Mouse (Mus musculus) cerebellum, postnatal 10 days (tissue): ENCODE measurements at regions not wholly inside any gene's neighbourhood (a gene's known extent, or its start where the extent isn't known, plus 50 kb on each side); places are given as distances from the start of the nearest gene placed in this dataset.

Experiments used
- DNase-seq, 2 experiments: peaks; one replicate each; pipeline ENCODE4 v3.0.0; 2021; ENCODE audit warnings: mixed read lengths in 2 of 2

DNA sequence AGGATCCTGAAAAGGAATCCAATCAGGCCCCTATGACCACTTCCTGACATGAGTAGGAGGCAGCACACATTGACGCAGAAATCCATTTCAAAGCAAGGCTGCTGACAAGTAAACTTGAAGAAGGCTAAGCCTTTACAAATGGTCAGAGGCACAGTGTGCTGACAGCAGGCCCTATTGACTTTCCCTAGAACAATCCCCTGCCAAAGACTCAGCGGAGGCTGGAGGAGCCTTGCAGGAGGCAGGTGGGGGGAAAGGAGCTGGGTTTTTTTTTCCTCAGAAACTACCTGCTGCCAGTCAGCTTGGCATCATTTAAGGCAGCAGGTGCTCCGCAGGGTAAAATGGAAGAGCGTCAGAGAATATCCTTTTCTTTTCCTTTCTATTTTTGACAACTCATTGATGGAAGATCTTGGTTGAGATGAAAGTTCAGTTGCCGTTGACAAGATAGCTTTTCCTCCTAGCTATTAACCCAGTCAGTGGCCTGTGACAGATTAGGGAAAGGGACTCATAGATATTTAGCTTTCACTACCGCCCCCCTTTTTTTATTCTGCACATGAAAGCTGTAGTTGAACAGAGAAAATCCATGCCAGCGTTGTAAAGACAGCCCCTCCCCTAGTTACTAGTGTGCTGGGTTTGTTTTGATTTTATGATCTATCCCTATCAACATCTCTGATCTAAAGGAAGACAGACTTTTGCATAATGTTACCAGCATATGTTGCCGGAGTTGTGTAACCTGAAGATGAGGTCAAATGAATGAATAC lies 210.6 kb downstream of the Csnka2ip start:
- peak; percentile 68 to 85 for DNase-seq

DNA sequence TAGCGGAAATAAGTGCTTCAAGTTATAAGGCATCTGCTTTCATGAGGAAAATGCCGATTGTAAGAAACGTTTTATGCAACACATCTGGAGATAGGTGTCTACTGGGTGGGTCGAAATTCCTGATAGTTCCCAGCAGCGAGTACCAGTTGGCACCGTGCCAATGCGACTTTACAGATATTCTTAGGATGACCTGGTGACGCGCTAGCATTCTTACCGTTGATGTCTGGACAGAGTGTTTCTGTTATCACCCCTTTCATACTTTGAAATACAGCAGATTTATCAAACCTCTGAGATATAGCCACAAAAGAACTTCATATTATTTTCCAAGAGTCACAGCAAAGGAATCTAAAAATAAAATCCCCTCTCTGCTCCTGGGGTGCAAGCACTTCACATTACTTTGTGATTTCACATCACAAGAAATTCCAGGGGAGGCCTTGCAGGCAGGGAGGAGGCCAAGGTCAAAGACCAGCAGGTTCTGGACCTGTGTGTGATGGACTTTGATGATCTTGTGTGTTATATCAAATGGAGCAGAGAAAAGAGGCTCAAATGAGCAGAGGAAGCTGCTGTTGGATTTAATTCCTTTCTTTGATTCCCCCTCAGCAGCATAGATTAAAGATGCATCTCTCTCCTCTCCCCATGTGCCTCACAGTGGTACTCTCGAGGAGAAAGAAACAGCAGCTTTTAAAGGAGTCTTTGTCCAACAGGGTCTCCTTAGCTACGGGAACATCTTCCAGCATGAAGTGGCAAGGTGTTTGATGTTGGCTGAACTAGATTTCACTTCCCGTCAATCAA lies 233.4 kb downstream of the Csnka2ip start:
- peak; percentile 13 to 25 for DNase-seq

DNA sequence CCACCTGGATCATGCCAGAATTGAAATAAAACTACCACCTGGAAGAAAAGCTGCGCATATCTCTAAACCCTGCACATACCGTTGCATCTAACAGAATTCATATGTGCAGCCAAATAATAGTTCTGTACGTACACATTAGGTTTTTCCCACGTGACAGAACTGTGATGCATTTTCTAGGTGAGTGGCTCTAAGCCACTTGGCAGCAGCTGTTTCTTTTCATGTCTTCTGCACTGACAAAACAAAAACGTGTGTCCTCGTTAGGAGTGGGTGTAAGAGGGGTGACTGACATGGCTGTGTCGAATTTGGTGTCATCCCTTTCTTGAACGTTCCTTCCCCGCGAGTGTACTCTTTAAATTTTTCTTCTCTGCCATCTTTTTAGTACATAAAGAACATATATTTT lies 254.3 kb downstream of the Csnka2ip start:
- no peak for DNase-seq

DNA sequence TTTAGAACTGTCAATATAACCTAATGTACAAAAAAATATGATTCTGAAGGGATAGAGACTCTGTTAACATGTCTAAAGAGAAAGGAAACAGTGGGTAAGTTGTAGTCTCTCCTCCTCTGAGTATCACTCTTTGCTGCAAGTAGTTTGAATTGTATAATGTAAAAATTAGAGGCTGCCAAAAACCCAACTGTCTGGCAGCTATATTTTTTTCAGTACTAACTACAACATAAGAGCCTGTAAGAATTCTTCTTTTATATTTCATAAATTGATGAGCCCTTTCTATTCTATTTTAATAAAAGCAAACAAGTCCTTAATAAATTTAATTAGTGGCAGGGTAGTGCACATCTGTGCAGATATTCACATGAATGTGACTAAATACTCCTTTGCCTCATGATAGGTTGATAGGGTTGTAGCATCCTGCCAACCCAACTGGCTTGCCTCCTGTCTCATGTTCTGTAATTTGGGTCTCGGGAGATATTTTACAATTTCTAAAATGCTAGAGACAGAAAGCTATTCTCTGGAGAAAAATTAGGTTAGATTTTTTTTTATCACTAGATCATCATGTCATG lies 269.2 kb downstream of the Csnka2ip start:
- DNase-seq: peak in 1 of 2 experiments; percentile 25

DNA sequence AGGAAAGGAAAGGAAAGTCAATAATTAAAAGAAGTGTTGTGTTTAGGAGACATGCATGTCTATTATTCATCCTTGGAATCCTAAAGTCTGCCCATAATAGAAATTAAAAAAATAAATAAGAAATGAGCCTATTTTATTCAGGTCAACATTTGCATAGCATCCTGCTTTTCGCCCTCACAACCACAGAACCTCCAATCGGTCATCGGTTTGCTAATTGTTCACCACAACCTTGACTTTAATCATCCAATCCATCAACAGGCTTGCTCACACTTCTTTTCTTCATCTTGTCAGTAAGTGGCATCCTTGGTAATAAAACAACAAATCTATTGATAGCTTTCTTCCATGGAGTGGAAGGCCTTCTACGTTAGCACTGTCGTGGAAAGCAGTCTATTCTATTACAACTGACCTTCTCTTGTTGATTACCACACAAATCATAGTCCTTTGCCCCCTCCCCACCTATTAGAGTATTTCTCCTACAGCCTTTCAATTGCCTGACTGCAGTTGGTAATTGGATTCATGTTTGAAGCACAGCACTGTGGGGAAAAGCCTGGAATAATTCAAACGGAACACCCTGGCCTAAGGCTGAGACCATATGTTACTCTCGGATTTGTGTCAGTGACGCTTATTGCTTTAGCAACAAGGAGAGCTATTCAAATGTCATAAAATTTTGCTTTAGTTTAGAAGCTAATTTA lies 269.9 kb downstream of the Csnka2ip start:
- peak; percentile 48 for DNase-seq

DNA sequence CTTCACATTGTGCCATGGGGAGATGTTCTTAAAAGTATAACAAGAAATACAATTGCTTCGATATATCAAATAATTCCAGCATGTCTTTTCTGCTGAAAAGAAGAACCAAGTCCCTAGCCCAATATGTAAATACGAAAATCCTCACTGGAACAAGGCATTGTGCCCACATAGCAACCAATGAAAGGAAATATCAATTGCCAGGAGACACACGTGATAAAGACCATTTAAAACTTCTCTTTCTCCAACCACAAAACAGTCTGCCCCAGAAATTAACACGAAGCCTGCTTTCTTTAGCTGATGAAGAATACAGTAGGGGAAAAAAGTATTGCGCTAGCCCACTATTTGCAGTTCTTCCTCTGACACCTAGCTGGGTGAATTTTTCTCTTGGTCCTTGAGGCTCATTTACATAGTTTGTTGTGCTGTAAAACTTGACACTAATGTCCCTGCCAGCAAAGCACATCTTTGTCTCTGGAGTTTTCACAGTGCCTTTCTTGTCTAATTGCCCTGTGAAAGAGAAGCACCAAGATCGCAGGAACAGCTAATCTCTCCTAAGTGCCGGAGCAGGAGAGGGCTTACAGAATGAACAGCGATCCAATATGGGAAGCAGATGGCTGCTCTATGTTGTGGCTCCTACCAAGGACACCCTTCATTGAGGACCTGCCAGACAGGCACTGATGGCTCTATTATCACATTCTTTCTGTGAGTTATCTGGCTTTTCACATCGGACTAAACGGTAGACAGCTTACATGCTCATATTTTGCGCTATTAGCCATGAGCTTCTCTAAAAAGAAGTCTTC lies 272.7 kb downstream of the Csnka2ip start:
- DNase-seq: peak; percentile 58 to 65

DNA sequence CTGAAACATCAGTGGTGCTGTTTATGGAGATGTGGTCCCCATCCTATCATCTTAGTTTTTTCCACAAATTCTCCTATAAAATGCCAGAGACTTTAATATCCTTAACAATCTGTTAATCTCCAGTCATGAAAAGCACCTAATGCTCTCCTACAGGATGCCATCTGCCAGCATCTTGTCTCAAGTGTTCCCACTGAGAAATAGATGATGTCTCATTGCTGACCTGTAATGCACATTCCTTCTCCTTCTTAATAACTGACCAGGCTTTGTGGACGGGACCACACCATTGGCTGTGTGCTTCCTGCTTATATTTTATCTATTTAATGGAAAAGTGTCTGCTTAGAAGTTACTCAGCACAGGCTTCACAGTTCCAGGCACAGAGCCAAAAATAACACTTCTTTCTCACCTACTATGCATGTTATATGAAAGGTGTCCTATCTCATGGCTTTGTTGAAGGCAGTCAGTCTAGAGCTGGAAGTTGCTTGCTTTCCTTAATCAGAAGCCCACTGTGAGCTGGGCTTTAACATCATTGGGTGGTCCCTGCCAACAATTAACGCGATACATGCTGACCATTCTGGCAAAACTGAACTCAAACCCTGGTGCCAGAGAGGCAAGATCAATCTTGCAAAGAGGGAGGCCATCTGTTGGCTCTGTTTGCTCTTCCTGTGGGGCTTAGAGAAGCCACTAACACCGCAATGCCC lies 283.3 kb downstream of the Csnka2ip start:
- peak; percentile 88 to 93 for DNase-seq

DNA sequence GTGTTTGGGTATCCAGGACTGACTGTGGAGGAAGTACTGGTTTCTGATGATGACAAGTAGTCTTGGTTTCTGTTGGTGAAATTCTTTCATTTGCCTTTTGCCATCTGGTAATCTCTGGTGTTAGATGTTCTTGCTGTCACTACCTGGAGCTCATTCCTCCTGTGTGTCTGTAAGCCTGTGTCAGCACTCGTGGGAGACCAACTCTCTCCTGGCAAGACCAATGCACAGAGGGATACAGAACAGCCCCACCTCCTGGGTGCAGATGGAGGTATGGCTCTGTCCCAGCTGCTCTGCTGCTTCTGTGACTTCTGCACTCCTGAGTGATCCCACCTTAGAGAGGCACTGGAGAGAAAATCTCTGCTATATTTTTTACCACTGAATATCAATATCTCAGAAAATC lies 285.4 kb downstream of the Csnka2ip start:
- DNase-seq: peak in 1 of 2 experiments; percentile 43

DNA sequence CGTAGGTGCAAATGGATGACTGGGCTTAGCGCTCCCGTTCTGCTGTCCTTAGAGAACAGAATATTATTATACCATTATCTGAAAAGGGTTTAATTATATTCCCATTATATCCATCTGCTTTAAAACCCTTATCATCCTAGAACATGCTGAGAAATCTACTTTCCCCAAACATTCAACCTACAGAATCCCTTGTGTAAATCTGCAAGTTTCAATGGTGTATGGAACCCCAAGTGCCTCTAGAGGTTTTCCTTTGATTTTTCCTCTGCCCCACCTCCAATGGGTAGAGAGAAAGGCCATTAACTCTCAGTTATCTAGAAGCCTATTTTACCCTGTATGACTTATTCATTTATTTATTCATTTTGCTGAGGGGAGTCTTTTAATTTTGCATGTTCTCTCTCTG lies 308.7 kb downstream of the Csnka2ip start:
- no peak for DNase-seq

DNA sequence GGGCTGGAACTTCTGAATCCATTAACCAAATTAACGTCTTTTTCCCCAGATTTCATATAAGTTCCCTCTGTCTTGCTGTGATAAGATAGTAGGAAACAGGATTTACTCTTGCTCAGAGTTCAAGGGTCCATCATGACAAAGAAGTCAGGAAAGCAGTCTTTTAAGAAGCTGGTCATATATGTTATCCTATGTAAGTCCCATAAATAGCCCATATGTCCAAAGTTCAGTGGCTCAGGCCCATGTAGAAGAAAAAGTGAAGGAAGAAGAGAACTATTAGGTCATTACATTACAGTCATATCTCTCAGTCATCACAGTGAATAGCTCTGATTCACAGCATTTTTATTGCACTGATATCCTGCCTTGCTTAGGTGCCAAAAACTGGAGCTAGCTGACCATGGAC lies 316.9 kb downstream of the Csnka2ip start:
- DNase-seq: no peak

DNA sequence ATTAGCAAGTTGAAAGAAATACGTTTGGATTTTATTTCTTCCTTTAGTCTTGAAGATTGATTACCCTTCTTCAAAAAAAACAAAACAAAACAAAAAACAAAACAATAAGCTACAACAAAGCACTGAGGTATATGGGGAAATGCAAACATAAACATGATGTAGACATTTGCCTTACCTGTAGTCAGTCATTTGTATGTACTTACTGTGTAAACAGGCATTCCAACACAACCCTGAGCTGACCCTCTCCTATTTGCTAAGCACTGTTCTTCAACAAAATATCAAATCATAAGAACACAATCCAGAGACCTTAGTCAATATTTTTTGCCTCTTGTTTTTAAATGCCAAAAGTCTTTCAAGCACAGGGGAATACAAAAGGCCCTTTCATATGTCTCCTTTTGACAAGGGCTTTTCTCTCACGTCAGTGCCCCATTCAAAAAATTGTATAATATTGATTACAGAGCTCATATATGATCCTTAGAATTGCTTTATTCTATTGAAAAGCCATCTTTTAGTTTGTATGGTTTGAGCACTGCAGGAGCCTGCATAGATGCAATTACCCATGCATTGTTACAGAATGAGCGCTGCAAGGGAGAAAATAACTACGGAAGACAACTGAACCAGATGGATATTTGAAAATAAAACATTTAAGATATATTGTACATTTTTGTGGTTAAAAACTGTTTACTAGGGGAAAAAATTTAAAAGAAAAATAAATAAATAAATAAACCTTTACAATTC lies 326.2 kb downstream of the Csnka2ip start:
- no peak for DNase-seq

DNA sequence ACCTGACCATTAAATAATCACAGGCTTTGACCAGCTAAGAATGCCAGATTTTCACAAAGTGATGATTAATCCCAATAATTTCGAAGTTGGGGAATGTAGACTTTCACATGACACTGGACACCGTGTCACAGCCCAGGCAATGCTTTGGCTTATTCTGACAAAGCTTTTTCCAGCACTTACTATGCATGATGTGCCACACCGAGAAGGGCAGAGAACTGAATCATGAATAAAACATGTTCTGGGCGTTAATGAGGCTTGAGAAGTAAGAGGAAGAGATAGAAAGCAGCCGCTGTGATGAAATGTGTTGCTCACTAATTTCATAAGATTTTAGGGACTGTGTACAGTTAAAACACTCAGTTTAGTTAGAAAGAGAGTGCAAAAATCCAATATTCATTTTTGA lies 326.8 kb downstream of the Csnka2ip start:
- DNase-seq: peak; percentile 6 to 14

DNA sequence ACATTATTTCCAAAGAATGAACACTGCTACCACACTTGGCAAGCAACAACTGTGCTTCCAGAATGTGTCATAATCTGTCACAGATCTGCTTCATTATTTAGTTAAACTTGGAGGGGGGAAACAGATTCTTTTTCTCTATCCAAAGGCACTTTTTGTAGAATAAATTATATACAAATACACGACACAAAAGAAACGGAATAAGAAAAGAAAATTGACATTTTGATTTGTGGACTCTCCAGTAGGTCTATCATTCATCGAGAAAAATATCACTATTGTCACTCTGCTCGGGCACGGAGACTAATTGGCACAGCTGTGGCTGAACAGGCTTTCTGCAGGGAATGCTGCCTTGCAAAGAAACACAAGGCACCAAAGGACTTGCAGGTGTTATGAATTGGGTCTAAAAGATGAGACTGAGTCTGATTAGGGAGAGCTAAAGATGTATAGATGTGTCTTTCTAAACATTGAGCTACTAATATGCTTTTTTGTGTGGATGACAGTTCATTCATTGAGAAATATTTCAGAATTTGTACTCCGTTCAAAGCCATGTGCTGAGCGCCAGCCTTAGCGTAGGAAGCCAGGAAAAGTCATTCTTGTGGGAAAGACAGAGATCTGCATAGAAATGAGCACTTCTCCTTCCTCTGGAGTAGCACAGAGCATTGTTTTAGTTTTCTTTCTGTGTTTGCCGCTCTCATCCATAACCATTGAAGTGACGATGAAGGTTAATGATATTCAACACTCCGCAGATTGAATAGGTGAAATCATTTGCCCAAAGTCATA lies 337.1 kb downstream of the Csnka2ip start:
- peak; percentile 59 to 64 for DNase-seq

DNA sequence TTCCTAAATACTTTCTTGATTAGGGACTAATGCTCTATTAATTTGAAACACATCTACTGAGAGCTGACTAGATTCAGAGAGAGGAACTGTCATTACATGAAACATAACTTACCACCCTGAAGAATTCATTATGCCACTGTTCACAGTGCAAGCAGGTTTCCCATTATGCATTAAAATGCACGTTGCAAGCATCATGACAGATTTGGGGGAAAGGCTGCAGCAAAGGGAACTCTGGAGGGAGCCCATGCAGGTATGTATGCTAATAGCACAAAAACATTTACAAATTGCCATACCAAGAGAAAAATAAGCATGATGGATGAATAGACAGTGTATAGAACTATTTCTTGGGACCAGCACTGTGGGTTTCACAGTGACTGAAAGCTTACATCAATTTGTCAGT lies 351.1 kb downstream of the Csnka2ip start:
- no peak for DNase-seq

DNA sequence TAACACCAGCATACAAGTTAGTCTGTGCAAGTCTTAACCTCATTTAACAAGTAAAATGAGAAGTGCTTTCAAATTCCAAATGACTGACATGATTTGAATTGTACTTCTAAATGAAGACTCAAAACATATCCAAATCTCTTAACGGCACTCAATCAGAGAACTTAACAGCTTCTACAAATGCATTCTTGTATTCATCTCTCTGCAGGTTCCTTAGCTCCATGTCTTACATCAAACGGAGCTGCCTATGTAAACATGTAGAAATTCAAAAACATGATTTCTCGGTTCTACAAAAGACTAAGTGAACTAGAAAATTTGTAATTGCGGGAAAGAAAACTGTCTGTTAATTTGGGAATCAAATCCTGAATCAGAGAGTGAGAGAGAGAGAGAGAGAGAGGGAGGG lies 353.5 kb downstream of the Csnka2ip start:
- DNase-seq: no peak

DNA sequence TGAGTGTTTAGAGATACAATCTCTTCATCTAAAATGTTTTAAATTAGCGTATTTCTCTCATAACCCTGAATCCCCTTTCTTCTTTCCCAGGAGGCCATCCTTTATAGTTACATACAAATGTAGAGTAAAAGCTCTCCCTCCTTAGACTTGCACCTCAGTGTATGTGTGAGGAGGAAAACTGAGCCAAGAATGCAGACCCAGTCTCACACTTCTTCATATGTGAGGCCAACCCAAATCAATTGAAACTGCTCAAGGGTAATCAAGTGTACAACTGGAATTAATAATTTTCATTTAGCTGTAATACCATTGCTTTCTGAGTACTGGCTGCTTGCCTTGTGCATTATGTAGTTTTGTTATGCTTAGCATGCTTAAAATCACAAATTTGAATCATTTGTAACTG lies 356.3 kb downstream of the Csnka2ip start:
- no peak for DNase-seq

DNA sequence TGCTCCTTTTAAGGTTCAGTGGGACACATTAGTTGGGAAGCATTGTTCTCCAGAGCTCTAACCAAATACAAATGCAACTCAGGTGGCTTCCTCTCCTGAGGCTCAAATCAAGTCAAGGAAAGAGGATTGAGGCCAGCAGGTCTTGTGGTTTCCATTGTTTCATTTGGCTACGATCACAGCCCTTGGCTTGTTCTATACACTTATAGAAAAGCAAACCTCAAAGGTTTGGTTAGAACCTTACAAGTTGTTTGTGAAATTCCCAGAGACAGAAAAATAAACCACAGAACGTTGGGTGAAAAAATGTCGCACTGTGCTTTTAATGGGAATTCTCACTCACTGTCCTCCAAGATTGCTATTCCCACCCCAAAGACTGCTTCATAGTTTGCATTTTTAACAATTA lies 360.4 kb upstream of the Epha3 start:
- DNase-seq: no peak

DNA sequence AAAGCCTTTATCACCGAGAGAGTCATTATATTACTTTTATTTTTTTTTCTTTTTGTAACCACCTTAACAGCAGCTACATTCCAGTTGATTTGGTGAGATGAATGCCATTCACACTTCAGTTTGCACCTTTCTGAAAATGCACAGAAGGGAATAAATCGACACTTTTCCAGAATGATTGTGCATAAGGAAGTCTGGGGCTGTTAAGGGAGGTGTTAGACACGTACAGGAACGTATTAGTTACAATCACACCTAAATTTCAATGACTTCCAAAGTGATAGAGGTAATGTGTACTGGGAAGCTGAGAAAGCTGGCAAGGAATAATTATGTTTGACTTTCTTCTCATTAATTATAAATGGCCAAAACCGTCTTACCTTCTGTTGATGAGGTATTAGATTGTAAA lies 352.7 kb upstream of the Epha3 start:
- no peak for DNase-seq

DNA sequence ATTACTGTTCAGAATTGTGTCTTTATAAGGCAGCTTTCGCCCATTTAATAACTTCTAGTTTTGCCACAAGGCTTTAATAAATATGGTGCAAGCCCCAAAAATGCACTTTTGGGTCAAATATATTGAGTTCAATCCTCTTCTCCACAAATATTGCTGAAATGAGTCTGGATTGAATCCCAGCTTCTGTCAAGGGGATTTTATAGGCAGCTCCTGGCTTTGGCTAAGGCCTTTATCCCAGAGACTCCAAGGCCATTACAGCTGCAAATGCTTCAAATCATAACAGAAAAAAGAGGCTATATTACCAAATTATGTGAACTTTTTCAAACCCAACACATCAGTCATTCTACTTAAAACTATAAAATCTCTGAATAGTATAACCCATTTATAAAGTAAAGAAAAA lies 347.9 kb upstream of the Epha3 start:
- DNase-seq: no peak
